In the genomic region with DNA sequence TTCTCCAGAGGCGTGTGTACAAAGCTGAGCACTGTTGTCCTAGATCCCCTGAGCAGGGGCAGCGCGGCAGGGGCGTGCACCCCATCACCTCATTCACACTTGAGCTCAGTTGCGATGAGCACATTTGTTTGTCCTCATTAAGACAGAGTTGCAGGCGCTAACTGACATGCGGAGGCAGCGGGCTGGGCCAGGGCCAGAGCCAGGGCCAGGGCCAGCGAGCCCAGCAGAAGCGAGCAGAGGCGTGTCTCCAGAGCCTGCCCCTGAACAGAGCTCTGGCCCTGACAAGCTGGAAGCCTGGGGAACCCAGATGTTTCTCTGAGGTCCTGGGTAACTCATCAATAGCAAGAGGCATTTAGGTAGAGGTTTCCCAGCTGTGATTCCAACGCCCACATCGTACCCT, we compare ENCODE assay signal across 8 mouse cellular contexts.
DNase-seq lines count a peak whose midpoint lies in the region; ATAC-seq and TF ChIP-seq lines count a peak whose summit lies in the region.
"Had no signal": no experiment of that assay in that cellular context is flagged by ENCODE, and none has a peak within 500 bp of the region (broad histone marks: within the 10 kb centered on the region; RNA-seq: fewer than 3 reads in every experiment).

No protein-coding gene starts in this region.

- H3K4me2 ChIP-seq in heart, embryonic 15.5 days: no peak overlapping the region
- H3K4me2 ChIP-seq in midbrain, embryonic 11.5 days: no peak overlapping the region

- H3K27me3 ChIP-seq in heart, embryonic 15.5 days: no peaks in the 10 kb centered on the region
- H3K27me3 ChIP-seq in midbrain, embryonic 11.5 days (ENCODE audit: control insufficient read depth, insufficient read depth, low read length): no peaks in the 10 kb centered on the region

- no peak for TF ChIP-seq POLR2A in lung, adult 2 months (IDR thresholded peaks at IDR 0.05; ENCODE audit: borderline replicate concordance, extremely low read depth, low read depth, low read length)

- H3K27ac ChIP-seq in heart, embryonic 15.5 days: no peak overlapping the region
- H3K27ac ChIP-seq in midbrain, embryonic 11.5 days (ENCODE audit: low read depth, low read length): no peak overlapping the region

- no peaks in the 10 kb centered on the region for H3K9me3 ChIP-seq in heart, embryonic 15.5 days (replicated peaks)
- H3K9me3 ChIP-seq in midbrain, embryonic 11.5 days (ENCODE audit: control insufficient read depth, low read length): no peaks in the 10 kb centered on the region

- no peak for TF ChIP-seq CTCF in lung, adult 2 months (IDR thresholded peaks at IDR 0.05; ENCODE audit: insufficient read depth, low read length)

- DNase-seq in ovary, adult 18-20 months (ENCODE audit: low spot score): peak; percentile 16
- DNase-seq in ovary, postnatal 10 days (ENCODE audit: low spot score): no peak
- peak; percentile 26 for DNase-seq in lung, adult 2 months
- peak; percentile 26 for DNase-seq in urinary bladder, postnatal 25 days (ENCODE audit: low spot score)
- no peak for DNase-seq in midbrain, embryonic 11.5 days (ENCODE audit: low spot score, missing footprints)
- DNase-seq: cerebellum, postnatal 25 days had no signal

- H3K4me1 ChIP-seq in heart, embryonic 15.5 days (replicated peaks): peaks cover 19% of the 10 kb centered on the region
- H3K4me1 ChIP-seq in lung, adult 2 months (ENCODE audit: control insufficient read depth, insufficient read depth, low read length): no peaks in the 10 kb centered on the region; the same call in 1 of the 2 replicates
- no peaks in the 10 kb centered on the region for H3K4me1 ChIP-seq in midbrain, embryonic 11.5 days (ENCODE audit: control insufficient read depth, insufficient read depth, low read length)

- WGBS in heart, embryonic 15.5 days: 46% methylated on average over 13 of the region's 13 CpGs
- 45% methylated on average over 13 of the region's 13 CpGs for WGBS in lung, adult 2 months
- WGBS in midbrain, embryonic 11.5 days: 84% methylated on average over 13 of the region's 13 CpGs

- ATAC-seq in heart, embryonic 15.5 days (replicated peaks; ENCODE audit: insufficient number of reproducible peaks, insufficient read depth, low FRiP score, low read depth): peak; percentile 44; the same call in 1 of the 2 replicates
- ATAC-seq in frontal cortex, adult (ENCODE audit: low TSS enrichment): no peak
- no peak for ATAC-seq in midbrain, embryonic 11.5 days (ENCODE audit: low FRiP score)

- no peaks in the 10 kb centered on the region for H3K36me3 ChIP-seq in heart, embryonic 15.5 days
- no peaks in the 10 kb centered on the region for H3K36me3 ChIP-seq in midbrain, embryonic 11.5 days (ENCODE audit: control insufficient read depth, insufficient read depth, low read length)

- no peak overlapping the region for H3K4me3 ChIP-seq in heart, embryonic 15.5 days
- H3K4me3 ChIP-seq in lung, adult 2 months (replicated peaks; ENCODE audit: extremely low read depth, low read depth, low read length): no peak overlapping the region
- no peak overlapping the region for H3K4me3 ChIP-seq in midbrain, embryonic 11.5 days (ENCODE audit: low read depth, low read length)

- no peak overlapping the region for H3K9ac ChIP-seq in heart, embryonic 15.5 days
- H3K9ac ChIP-seq in midbrain, embryonic 11.5 days (ENCODE audit: low read length): no peak overlapping the region

Comparison
In these comparisons a context has a peak if more than half of its experiments do, and no peak if none do; other contexts are left out.
1. DNase-seq: peak in ovary, adult 18-20 months (single experiment), lung, adult 2 months (single experiment) and urinary bladder, postnatal 25 days (single experiment); none in ovary, postnatal 10 days (single experiment) and midbrain, embryonic 11.5 days (single experiment).